Mouse (Mus musculus) skeletal muscle tissue, adult 2 months (tissue): ENCODE measurements around the gene Ggt5.

ENCODE experiments used
- DNase-seq: peaks from one replicate; pipeline ENCODE4 v3.0.0-alpha.2; 2012; ENCODE audit warnings: low read depth, low spot score

Gene Ggt5

GRCm38 (mm10) chr10:75651381-75652068 lies 62.4 kb downstream of the Ggt5 start:
- no peak for DNase-seq

- no peak for DNase-seq
Observed at GRCm38 (mm10) chr10:75654053-75654452, 64.9 kb downstream of the Ggt5 start.

DNA sequence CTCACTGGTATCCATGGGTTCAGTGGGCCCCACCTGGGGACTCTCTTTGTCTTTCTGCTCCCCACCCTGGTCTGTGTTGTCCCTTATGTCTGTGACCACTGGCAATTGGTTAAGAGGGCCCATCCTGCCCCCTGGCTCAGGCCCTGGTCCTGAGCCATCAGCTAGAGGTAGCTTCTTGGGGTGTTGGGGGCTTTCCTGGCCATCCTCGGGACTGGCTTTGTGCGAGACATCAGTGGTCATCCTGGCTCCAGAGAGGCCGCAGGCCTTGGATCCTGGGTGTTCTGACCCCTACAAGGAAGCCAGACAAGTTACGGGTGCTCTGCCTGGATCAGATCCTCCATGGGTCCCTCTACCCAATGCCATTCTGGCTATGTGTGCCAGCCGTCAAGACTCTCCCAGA lies 68.0 kb downstream of the Ggt5 start:
- no peak for DNase-seq

- no peak for DNase-seq
Observed at GRCm38 (mm10) chr10:75657772-75658171, 68.6 kb downstream of the Ggt5 start.

DNA sequence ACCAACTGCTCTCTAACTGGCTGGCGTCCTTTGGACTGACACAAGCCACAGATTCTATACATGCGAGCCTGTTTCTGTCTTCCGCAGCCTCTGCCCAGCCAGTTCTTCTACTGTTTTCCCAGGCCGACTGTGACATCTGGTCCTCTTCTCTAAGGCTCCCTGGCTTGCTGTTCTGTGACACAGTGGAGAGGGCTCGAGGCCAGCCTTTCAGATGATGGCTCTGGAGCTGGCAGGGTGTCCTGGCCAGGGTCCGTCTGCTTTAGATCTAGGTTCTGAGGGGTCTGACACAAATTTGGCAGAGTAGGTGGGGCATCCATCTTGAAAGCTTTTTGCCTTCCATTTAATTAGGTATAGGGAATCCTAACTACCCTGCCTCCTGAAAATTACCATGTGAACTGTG lies 72.2 kb downstream of the Ggt5 start:
- no peak for DNase-seq

DNA sequence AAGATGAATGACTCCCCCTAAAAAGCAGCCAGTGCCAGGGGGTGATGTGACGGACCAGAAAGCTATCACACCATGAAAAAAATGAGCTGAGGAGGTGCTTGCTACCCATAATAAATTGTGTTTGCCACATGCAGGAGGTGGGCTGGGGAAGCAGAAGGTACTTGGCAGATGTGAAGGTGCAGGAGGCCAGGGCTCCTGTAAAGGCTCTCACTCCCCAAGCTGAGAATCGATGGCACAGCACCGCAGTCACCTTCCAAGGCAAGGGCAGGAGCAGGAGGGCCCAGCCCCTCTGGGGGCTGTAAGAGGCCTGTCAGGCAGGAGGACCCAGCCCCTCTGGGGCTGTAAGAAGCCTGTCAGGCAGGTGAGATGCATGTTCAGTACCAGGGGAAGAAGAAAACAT lies 72.7 kb downstream of the Ggt5 start:
- no peak for DNase-seq

- no peak for DNase-seq
Observed at GRCm38 (mm10) chr10:75662575-75662974, 73.4 kb downstream of the Ggt5 start.

DNA sequence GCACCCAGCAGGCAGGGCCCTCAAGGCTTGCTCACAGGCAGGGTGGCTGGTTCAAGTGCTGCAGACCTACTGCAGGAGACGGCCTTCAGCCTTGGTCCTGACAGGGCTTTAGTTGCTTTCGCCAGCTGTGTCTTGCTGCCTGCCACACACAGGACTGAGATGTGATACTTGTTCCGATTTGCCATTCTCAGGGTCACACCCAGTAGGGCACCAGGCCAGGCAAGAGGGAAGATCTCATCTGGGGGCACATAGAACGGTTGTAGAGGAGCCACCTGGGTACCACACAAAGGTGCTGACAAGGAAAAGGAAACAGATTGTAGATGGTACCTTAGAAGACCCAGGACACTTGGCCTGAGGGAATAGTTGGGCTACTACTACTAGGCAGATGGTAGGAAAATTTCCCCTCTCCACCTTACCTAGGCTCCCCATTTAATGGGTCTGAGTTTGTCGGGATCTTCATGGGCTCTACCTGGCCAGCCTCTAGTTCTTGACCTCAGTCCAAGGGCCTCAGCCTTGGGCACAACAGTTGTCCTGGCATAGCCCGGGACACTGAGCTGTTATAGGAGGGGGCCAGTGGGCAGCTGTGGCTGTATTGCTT lies 75.6 kb downstream of the Ggt5 start:
- no peak for DNase-seq

DNA sequence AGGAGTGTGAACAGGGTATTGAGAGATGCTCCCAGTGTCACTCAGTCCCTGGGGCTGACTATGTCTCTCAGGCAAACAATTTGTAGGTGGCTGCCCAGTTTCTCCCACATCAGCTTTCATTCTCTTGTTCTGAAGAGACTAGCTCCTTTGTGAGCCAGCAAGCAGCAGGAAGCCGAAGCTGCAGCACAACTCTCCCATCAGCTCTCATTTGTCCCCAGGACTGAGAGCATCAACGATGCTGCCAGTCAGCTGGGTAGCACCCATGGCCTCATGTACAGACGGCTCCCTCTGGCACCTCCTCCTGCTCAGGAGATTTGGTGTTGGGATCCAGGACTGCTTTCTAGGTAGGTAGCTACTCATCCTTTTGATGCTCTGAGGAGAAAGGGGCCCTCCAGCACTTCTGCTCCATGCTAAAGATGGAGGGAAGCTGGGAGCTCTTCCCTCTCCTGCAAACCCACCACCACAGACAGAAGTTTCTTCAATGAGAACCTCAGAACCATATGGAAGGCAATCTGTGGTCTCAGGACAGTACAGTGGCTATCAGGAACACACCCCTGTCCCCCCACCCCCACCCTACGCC lies 77.4 kb downstream of the Ggt5 start:
- DNase-seq: no peak
